Mouse (Mus musculus): ENCODE data around the gene Ifi202b.
"Not testable (repeated sequence)": the region's sequence is repeated elsewhere in the genome, so short reads cannot be mapped to it uniquely, and the experiment has no call there.

Ifi202b gene

DNA sequence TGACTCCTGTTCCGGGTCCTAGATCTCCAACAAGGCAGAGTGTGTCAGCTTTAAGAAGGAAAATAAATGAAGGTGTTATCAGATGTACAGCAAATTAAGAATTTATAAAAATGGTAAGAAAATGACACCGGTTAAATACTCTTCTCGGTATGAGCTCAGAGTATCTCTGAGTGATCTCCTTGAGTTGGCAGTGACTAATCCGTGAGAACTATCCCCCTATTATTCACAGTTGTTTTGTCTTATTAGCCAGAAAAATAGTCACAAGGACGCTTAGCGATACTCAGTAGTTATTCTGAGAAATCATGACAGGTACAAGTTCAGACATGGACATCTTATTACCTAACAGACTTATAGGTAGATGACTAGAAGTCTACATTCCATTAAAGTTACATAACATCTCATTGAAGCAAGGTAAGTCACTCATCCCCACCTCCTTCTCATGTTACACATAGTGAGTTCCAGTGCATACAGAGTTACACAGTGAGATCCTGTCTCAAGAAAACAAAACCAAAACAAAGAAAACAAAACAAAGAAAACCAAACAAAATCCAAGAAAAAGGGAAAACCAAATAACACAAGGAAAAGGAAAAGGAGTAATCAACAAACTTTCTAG is at the start of gene Ifi202b:
Gene Ifi202b (minus strand): TSS at position 51 of the 612 bp plus-strand sequence.
- not testable (repeated sequence) for DNase-seq (ENCODE audit: extremely low read depth, low read depth, low spot score)

DNA sequence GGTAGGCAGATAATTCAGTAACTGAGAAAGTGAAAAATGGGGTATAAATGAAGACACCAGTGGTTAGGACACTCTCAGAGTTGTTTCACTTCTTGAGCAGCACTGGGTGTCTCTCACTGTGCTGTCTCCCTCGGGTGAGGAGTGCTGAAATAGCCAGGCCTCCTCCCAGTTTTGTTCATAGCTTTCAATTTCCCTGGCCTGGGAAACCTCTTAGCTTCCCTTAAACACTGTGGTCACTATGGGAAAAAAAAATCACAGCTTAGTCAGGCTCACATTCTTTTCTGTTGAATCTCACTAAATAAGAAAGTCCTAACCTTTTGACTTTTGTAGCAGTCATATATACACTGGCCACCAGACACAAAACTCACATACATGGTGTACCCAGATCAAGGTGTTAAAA is 49.2 kb upstream of the Ifi202b start, which contains the start of gene Ifi205:
Gene Ifi205 (minus strand): TSS at position 113 of the 400 bp plus-strand sequence.
- DNase-seq (ENCODE audit: extremely low read depth, low read depth, low spot score): no peak

DNA sequence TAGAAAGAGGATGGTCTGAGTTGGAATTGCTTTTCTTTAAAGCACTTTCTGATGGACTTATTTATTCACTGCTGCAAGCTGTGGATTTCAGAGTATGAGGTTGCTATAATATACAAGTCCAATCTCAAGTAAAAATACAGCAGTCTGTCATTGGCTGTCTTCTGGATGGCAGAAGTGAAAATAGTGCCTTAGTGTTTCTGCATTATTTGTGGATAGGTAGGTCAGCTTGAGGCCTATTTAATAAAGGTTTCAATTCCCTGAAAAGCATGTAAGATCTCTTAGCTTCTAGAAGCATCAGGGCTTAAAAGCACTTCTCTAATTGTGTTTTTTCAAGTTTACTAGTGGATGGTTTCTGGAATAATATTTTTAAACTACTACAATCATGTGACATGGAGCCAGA is 24.5 kb upstream of the Ifi202b start:
- not testable (repeated sequence) for DNase-seq (ENCODE audit: extremely low read depth, low read depth, low spot score)

DNA sequence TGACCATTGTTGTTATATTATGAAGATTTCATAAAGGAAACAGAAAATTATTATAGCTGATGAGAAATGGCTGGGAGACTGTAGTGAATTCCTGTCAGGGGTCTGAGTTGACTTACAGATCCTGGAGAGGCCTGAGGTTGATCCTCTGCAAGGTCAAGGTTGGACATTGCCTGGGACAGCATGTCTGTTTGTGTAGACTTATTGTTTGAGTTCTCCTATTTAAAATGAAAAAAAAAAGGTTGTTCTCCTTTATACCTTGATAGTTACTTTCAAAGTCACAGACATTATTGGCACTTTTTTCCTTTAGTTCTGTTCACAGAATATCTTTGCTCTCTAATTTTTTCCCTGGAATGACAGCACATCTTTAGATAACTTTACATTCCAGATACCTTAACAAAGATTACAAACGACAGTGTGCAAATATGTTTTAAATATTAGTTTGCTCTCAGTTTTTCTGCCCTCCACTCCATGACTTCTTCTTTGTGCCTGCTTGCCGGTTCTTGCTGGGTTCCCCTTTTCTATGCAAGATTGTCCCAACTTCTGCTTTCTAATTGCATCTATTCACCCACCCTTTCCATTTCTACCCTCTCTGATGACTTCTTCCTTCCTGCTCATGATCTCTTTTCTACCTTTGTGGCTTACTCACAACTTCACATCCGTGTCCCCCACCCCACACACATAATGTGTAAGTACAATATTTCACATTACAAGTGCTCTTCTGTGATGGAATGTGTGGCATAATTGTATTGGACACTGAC is 22.0 kb upstream of the Ifi202b start:
- not testable (repeated sequence) for DNase-seq (ENCODE audit: extremely low read depth, low read depth, low spot score)

DNA sequence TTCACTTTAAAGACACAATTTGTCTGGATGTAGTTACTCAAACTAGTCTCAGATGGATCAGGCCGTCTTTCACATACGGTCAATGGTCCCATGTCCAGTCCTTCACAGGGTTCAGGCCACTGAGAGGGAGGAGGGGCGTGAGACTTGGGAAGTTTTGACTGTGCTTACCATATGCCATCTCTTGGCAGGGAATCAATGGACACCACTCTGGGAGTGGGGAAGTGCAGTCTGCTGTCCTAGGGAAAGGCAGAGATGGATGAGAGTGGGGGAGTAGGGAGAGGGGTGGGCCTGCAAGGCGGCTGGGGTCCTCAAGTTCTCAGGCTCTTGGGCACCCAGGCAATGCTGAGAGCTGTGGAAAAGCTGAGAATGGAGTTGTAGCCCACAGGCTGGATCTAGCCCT is 12.5 kb upstream of the Ifi202b start:
- no peak for DNase-seq (ENCODE audit: extremely low read depth, low read depth, low spot score)

DNA sequence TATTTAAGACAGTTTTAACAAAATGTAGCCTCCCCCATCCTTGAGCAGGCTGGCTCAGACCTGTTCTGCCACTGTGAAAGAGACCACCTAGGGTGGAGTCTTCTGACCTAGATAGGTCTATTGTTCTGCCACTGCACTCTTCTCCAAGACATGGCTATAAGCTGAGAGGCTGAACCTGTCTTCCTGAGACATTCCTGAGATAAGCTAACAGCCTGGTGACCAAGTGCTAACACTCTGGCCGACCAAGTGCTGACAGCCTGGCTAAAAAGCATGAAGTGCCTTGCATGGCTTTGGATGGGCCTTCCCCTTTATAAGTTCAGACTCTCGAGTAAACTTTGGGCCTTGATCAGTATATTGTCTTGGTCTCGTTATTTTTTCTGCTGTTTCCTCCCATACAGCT is 1.5 kb downstream of the Ifi202b start:
- not testable (repeated sequence) for DNase-seq (ENCODE audit: extremely low read depth, low read depth, low spot score)

DNA sequence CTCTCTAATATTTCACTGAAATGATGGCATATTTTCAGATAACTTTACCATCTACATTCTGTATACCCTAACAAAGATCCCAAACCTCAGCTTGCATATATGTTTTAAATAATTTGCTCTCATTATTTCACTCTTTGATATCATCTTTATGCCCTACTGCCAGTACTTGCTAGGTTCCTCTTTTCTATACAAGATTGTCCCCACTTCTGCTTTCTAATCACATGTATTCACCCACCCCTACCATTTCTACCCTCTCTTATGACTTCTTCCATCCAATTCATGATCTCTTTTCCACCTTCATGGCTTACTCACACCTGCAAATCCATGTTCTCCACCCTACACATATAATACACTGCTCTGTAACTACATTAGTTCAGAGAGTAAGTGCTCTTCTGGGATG is 4.9 kb downstream of the Ifi202b start:
- DNase-seq (ENCODE audit: extremely low read depth, low read depth, low spot score): no peak

DNA sequence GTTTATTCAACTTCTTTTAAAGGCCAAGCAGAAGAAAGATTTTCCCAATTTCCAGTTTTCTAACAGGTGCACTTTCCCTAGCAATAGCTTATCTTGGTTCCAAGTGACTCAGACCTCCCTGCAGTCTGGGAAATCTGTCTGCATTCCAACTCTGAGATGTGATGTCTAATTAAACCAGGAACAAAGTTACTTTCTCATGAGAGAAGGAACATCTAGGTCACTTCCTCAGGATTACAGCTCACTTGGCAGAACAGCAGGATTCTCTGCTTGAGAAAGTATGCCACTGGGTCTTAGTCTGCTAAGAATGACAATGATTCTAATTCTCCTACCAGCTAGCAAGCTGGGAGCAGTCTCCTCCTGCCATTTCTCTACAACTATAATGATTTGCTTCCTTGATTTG is 9.4 kb downstream of the Ifi202b start:
- no peak for DNase-seq (ENCODE audit: extremely low read depth, low read depth, low spot score)

DNA sequence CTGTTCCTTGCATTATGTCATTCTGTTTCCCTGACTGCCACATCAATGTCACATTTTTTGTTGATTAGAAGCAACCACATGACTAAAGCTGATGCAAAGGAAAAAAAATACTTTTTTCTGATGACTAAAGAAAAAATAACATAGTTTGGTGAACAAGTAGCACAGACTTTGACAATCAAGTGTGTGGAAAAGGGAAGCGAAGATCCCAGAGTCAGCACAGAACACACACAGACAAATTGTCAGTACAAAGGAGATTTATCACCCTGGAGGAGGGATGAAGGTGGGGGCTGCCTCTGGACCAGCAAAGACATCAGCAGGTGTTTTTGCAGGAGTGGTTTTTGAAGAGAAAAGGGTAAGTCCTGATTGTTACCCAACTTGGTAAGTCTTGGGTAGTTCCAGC is 21.1 kb downstream of the Ifi202b start:
- DNase-seq (ENCODE audit: extremely low read depth, low read depth, low spot score): not testable (repeated sequence)

DNA sequence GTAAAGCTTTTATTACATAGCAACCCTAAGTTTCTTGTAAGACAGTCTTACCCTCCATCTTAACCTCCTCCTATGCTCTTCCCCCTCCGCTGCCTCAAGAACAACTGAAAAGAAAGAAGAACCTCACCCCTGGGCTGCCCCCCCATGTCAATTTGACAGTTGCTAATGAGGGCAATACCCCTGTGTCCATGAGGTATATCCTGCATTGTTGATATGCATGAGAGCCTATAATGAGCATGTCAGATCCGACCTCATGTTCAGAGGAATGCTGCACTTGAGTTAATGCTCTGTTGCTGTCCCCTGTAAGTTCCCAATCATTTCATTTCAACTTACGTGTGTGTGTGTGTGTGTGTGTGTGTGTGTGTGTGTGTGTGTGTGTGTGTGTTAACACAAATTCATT is 22.5 kb downstream of the Ifi202b start:
- not testable (repeated sequence) for DNase-seq (ENCODE audit: extremely low read depth, low read depth, low spot score)

DNA sequence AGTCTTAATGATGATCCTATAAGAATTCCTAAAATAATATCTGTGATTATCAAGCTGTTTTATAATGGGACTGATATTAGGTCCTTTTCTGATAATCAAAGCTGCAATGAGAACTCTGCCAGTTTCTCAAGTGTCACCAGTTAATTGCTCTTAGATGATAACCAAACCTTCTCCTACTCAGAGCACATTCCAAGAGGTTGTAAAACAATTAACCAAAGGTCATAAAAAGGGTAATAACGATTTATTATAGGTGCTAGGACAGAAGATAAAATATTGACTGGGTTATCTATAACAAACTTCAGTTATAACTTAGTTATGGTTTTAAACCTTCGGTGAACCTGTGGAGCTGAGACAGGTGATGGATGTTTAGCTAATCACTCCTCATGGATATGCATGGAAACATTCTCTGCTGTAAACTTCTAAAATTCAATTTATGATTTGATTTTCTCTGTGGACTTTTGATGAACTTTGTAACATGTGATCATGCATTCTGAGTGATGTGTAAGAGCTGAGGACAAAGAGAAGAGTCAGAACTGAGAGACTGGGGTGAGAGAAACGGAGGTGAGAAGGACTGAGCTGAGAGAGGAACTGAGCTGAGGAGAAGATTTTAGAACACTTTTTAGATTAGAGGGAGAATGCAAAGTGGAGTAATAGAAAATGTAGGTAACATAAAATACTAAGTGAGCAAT is 26.6 kb downstream of the Ifi202b start:
- not testable (repeated sequence) for DNase-seq (ENCODE audit: extremely low read depth, low read depth, low spot score)

DNA sequence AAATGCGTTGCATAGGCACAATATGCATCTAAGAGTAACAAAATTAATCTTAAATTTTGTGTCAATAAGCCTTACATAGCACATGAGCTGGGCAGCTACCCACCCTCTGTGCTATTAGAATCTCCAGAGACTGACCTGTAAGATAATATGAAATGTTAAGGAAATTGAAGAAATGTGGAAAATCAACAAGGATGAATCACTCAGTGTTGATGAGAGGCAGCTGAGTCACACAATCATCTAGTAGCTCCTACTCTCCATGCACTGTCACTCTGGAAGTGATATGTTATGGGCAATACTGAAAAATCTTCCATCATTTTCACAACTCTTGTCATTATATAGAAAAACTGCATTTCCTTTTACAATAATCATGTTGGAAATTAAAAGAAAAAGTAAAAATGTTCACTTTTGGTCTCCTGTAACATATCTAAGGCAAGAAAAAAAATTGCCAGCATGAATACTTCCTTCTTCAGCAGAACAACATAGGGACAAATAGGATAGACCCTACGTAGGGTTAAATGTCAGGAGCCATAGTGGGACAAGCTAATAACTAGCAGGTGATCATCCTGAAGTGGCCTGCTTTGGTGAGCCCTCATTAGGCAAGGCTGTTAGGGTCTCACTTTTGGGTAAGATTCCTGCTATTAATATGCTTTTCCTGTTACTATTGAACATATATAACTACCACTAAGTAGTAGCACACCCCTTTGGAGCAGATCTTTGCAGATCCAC is 27.3 kb downstream of the Ifi202b start:
- DNase-seq (ENCODE audit: extremely low read depth, low read depth, low spot score): no peak

DNA sequence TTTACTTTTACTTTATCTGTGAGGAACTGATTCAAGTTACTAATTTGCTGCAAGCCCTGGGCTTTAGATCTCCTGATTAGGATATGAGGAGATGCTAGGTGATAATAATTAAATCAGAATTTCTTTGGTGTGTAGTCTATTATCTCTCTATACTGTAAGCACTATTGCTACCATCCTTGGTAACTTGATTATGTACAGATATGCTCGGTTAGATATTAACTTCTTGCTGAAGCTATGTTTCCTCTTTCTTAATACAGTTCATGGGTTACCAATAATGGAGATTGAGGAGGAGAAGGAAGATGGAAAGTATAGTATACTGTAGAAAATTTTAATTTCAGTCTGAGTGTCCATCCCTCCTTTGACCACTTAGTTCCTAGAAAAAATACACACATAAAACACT is 29.0 kb downstream of the Ifi202b start:
- no peak for DNase-seq (ENCODE audit: extremely low read depth, low read depth, low spot score)

DNA sequence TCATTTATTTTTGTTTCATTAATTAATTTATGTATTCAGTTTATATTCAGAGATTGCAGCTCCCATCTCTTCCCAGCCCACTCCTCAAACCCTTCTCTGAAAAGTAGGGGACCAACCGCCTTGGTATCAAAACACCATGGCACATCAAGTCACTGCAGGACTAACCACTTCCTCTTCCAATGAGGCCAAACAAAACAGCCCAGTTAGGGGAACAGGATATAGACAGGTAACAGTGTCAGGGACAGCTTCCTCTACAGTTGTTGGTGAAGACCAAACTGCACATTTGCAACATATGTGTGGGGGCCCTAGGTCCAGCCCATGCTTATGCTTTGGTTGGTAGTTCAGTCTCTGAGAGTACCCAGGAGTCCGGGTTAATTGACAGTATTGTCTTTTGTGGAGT is 33.5 kb downstream of the Ifi202b start:
- DNase-seq (ENCODE audit: extremely low read depth, low read depth, low spot score): not testable (repeated sequence)

DNA sequence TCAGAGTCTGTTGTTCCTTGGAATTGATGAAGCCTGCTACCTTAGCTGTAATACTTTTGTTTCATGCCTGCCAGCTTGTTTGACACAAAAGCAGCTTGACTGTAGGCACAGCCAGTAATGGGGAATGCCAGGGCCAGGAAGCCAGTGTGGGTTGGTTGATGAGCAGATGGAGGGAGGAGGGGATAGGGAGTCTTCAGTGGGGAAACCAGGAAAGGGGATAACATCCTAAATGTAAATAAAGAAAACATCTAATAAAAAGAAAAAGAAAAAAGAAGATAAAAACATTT is 39.8 kb downstream of the Ifi202b start:
- DNase-seq (ENCODE audit: extremely low read depth, low read depth, low spot score): not testable (repeated sequence)

DNA sequence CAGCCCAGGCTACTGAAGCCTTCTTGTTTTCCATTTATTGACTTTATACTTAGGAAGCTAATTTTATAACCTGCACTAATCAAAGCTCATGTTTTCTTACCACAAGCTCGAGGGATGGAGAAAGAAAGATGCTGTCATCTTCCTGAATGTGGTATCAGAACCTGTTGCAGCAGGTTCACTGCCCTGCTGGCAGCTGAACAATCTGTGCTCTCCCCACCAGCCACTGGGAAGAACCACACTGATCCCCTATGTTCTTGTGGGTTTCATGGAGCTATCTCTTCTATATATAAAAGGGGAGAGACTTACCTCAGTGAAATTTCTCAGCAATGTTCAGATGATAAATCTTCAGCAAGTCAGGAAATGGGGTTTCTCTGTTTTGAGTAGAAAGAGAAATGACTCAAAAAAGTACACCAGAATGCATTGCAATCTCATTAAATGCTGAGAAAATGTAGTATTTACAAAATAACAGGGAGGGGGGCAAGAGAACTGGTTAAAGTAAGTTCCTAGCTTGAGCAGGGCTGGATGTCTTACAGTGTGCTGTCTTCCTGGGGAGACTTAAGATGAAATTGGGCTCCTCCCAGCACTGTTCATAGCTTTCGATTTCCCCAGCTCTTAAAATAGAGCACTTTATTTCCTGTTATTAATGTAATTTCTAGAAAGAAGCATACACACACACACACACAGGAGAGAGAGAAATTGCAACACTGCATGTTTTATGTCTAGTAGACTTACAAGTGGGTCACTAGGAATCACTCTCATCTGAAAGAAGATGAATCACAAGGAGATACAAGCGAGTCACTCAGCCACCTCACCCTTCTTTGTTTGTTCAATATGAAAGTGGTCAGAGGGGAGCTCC is 40.4 kb downstream of the Ifi202b start, which contains the start of the genes Mndal and Ifi203:
Gene Mndal (minus strand): TSS at position 568 of the 856 bp plus-strand sequence.
Gene Ifi203 (minus strand): TSS at position 749 of the 856 bp plus-strand sequence.
- DNase-seq (ENCODE audit: extremely low read depth, low read depth, low spot score): not testable (repeated sequence)

DNA sequence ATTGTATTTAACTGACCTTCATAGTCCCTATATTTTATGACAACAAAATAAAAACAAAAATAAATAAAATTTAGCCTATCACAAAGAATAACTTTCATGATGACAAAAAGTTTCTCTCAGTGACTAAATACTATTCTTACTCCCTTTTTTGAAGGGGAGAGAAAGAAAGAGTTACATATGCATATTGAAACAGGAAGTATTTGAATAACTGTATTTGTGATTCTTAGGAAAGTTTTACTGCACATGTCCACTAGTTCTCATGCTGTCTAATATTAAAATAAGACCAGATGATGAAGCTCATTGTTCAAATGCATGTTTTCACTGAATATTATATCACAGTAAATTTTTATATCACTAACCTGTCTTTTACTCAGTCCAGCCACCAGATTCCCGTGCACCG is 41.0 kb downstream of the Ifi202b start:
- DNase-seq (ENCODE audit: extremely low read depth, low read depth, low spot score): not testable (repeated sequence)

DNA sequence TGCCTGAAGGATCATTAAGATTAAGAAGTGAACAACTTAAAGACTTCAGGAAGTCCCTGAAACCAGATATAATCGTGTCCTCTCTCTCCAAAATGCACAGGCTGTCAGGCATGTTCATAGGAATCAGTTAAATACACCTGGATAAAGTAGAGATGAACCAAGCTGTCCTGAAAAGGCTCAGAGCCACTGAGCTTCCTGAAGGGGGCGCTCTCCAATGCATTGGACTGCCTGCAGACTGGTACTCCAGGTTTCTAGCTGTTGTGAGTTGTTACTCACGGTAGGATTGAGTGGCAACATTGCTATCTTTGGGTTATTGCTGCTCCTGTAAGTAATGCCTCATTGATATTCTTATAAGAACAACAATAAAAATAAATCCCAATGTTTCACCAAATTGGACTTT is 63.3 kb downstream of the Ifi202b start:
- DNase-seq (ENCODE audit: extremely low read depth, low read depth, low spot score): not testable (repeated sequence)

DNA sequence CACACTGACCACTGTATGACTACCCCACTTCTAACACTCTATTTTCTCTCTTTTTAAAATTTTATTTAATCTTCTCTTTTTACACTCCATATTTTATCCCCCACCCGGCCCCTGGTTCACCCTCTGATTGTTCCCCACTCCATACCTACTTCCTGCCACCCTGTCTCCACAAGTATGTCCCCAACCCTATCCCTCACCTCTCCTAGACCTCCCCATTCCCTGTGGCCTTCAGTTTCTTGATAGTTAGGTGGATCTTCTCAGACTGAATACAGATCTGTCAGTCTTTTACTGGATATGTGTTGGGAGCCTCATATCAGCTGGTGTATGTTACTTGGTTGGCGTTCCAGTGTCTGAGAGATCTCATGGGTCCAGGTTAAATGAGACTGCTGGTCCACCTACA is 68.0 kb downstream of the Ifi202b start:
- no peak for DNase-seq (ENCODE audit: extremely low read depth, low read depth, low spot score)

DNA sequence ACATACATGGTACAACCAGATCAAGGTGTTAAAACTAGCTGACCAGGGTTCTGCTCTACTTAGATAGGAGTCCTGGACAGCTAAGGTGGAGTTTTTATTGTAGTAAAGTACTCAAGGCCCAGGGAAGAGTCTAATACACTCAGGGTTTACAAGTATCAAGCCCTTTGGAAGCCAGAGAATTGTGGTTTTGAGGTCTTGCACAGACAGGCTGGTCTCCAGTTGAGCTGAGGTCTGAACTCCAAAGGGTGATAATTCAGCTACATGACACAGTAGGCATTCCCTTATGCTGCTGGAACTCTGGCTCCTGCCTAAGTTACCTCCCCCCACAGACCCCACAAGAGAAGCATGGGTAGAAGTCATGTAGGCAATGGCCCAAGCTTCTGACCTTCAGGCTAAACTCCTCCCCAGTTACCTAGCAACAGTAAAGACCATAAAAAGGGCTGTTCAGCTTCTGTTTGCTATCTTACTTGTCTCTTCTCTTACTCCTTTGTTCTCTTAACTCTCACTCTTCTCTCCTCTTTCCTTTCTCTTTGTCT is 69.2 kb downstream of the Ifi202b start:
- not testable (repeated sequence) for DNase-seq (ENCODE audit: extremely low read depth, low read depth, low spot score)
